Mouse (Mus musculus): Measurements from ENCODE around the gene Slc17a2. TPM values are rescaled to one million over a fixed set of nuclear protein-coding genes. Genes with fewer than 3 reads are reported as not detected.
A peak's percentile ranks its signal among the peaks of the same experiment; 100 is the strongest.
"Not testable (repeated sequence)": the region's sequence is repeated elsewhere in the genome, so short reads cannot be mapped to it uniquely, and the experiment has no call there.

Slc17a2 gene
- polyA plus RNA-seq, 1 experiment from 2014 or later = 3.4 TPM

DNA sequence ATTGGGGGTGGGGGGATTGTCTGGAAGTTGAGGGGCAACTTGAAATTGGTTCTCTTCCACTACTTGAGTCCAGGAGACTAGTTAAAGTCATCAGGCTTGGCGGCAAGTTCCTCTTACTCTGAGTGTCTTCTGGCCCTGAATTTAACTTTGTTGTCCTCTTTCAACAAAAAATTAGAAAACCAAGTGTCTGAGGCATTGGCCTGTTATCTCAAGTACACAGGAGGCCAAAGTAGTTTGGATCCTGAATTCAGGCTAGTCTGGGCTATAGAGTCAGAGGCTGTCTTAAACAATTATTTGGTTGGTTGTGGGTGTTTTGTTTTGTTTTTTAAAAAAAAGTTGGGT, 41.6 kb upstream of the Slc17a2 start:
- 27% methylated on average over 1 of the region's 1 CpGs for WGBS
- Histone ChIP-seq H3K9me3 (ENCODE audit: low read length) (no peaks in the 10 kb centered on the region), H3K4me1 (ENCODE audit: insufficient read depth, low read depth, low read length) (peaks cover 11% of the 10 kb centered on the region), H3K36me3 (ENCODE audit: insufficient read depth, low read length) (no peaks in the 10 kb centered on the region), H3K4me2 (replicated peaks; ENCODE audit: low read depth, low read length) (no peak overlapping the region), H3K9ac (replicated peaks; ENCODE audit: low read depth) (no peak overlapping the region), H3K4me3 (ENCODE audit: low read depth, low read length) (no peak overlapping the region), H3K27ac (ENCODE audit: low read length) (no peak overlapping the region), H3K27me3 (replicated peaks; ENCODE audit: insufficient read depth, low read length) (no peaks in the 10 kb centered on the region)
- TF ChIP-seq CTCF (IDR thresholded peaks at IDR 0.05) (no peak), EP300 (IDR thresholded peaks at IDR 0.05) (no peak)
- DNase-seq (ENCODE audit: low spot score) (no peak), ATAC-seq (no peak)

- Histone ChIP-seq H3K27me3 (replicated peaks; ENCODE audit: insufficient read depth, low read length) (no peaks in the 10 kb centered on the region), H3K4me1 (ENCODE audit: insufficient read depth, low read depth, low read length) (peaks cover 8% of the 10 kb centered on the region), H3K9me3 (ENCODE audit: low read length) (no peaks in the 10 kb centered on the region), H3K27ac (ENCODE audit: low read length) (no peak overlapping the region), H3K9ac (replicated peaks; ENCODE audit: low read depth) (no peak overlapping the region), H3K4me3 (ENCODE audit: low read depth, low read length) (no peak overlapping the region), H3K36me3 (ENCODE audit: insufficient read depth, low read length) (no peaks in the 10 kb centered on the region), H3K4me2 (replicated peaks; ENCODE audit: low read depth, low read length) (no peak overlapping the region)
- ATAC-seq (no peak), DNase-seq (ENCODE audit: low spot score) (no peak)
- TF ChIP-seq EP300 (IDR thresholded peaks at IDR 0.05) (no peak), CTCF (IDR thresholded peaks at IDR 0.05) (no peak)
Measured at GRCm38 (mm10) chr13:23766772-23767171, 40.0 kb upstream of the Slc17a2 start.

GRCm38 (mm10) chr13:23768834-23769397, 37.9 kb upstream of the Slc17a2 start:
- Histone ChIP-seq H3K27me3 (replicated peaks; ENCODE audit: insufficient read depth, low read length) (no peaks in the 10 kb centered on the region), H3K4me2 (replicated peaks; ENCODE audit: low read depth, low read length) (no peak overlapping the region), H3K9ac (replicated peaks; ENCODE audit: low read depth) (no peak overlapping the region), H3K9me3 (ENCODE audit: low read length) (no peaks in the 10 kb centered on the region), H3K27ac (ENCODE audit: low read length) (no peak overlapping the region), H3K4me3 (ENCODE audit: low read depth, low read length) (no peak overlapping the region), H3K4me1 (ENCODE audit: insufficient read depth, low read depth, low read length) (peaks cover 9% of the 10 kb centered on the region), H3K36me3 (ENCODE audit: insufficient read depth, low read length) (no peaks in the 10 kb centered on the region)
- DNase-seq (ENCODE audit: low spot score) = no peak
- ATAC-seq = no peak
- no peak for TF ChIP-seq CTCF (IDR thresholded peaks at IDR 0.05)
- 48% methylated on average over 5 of the region's 5 CpGs for WGBS

- H3K36me3 ChIP-seq (ENCODE audit: insufficient read depth, low read length); ATAC-seq; H3K27ac ChIP-seq (ENCODE audit: low read length); DNase-seq (ENCODE audit: low spot score); H3K4me3 ChIP-seq (ENCODE audit: low read depth, low read length); H3K4me2 ChIP-seq (replicated peaks; ENCODE audit: low read depth, low read length); H3K9ac ChIP-seq (replicated peaks; ENCODE audit: low read depth); H3K4me1 ChIP-seq (ENCODE audit: insufficient read depth, low read depth, low read length); H3K9me3 ChIP-seq (ENCODE audit: low read length); H3K27me3 ChIP-seq (replicated peaks; ENCODE audit: insufficient read depth, low read length): not testable (repeated sequence)
- 87% methylated on average over 2 of the region's 2 CpGs for WGBS
Measured at GRCm38 (mm10) chr13:23769613-23770012, 37.2 kb upstream of the Slc17a2 start, which contains the start of gene Trim38. TSS of gene Trim38 (plus strand) at chr13:23769913.

DNA sequence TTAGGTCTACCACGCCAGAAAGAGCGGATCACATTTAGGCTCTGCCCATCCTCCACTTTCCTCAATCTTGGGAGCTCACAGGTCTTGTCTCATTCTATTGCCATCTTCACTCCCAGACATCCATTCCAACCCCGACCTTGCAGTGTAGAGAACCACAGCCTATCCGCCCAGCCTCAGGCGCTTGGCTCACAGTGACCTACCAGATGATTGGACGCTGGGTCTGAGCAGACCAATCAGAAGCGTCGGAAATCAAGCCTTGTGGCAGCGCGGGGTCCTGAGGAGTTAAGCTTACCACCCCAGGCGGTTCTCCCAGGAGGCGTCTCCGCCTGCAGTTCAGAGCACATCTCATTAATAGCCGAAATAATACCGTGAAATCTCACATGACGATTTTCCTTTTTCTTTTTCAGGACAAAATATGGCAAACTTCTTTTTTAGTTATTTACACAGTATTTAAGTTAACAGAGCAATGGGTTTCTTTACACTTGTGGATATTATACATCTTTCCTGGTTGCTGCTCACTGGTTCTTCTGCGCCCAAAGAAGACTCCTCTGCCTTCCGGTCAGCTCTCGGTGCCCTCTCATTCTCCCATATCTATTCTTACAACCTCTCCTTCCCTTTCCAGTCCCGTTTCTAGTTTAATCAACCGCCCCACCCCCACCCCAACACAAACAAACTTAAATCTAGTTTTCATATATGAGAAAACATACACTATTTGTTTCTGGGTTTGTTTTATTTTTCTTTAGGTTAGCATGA, 34.1 kb upstream of the Slc17a2 start:
- H3K4me3 ChIP-seq (ENCODE audit: low read depth, low read length) = peak overlapping the region; percentile 5; the same call in 1 of the 2 replicates
- 23% methylated on average over 21 of the region's 21 CpGs for WGBS
- H3K9me3 ChIP-seq (ENCODE audit: low read length) = no peaks in the 10 kb centered on the region
- DNase-seq (ENCODE audit: low spot score) (peak; percentile 35), ATAC-seq (peak; percentile 84)
- H3K27me3 ChIP-seq (replicated peaks; ENCODE audit: insufficient read depth, low read length) = no peaks in the 10 kb centered on the region
- no peaks in the 10 kb centered on the region for H3K36me3 ChIP-seq (ENCODE audit: insufficient read depth, low read length)
- TF ChIP-seq CTCF (IDR thresholded peaks at IDR 0.05) (no peak), EP300 (IDR thresholded peaks at IDR 0.05) (no peak)
- H3K4me2 ChIP-seq (replicated peaks; ENCODE audit: low read depth, low read length) = peak overlapping the region; percentile 42
- 0 out of 2 replicates have a peak, but pooled peaks cover 3% of the 10 kb centered on the region for H3K4me1 ChIP-seq (ENCODE audit: insufficient read depth, low read depth, low read length)
- H3K27ac ChIP-seq (ENCODE audit: low read length) = no peak overlapping the region
- no peak overlapping the region for H3K9ac ChIP-seq (replicated peaks; ENCODE audit: low read depth)

DNA sequence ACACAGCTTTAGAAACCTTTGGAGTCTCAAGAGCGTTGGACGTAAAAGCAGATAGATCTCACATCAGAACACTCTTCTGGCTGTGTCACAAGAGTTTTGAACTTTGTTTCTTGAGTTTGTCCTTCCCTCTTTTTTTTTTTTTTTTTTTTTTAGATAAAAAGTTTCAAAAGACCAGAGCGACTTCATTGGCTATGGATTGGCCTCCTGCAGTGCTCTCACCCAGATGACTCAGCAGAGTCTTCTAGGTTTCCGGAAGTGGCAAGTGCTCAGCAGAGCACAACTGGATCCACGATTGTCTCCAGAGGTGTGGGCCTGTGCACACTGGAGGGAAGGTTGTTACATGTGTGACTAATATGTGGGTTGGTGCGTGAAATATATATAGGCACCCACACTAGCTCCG, 28.5 kb upstream of the Slc17a2 start:
- Histone ChIP-seq H3K27me3 (replicated peaks; ENCODE audit: insufficient read depth, low read length) (no peaks in the 10 kb centered on the region), H3K4me1 (ENCODE audit: insufficient read depth, low read depth, low read length) (no peaks in the 10 kb centered on the region), H3K36me3 (ENCODE audit: insufficient read depth, low read length) (no peaks in the 10 kb centered on the region), H3K9me3 (ENCODE audit: low read length) (no peaks in the 10 kb centered on the region), H3K4me2 (replicated peaks; ENCODE audit: low read depth, low read length) (no peak overlapping the region), H3K9ac (replicated peaks; ENCODE audit: low read depth) (no peak overlapping the region), H3K4me3 (ENCODE audit: low read depth, low read length) (no peak overlapping the region), H3K27ac (ENCODE audit: low read length) (no peak overlapping the region)
- no peak for TF ChIP-seq CTCF (IDR thresholded peaks at IDR 0.05)
- no peak for TF ChIP-seq EP300 (IDR thresholded peaks at IDR 0.05)
- no peak for ATAC-seq
- 86% methylated on average over 7 of the region's 7 CpGs for WGBS
- DNase-seq (ENCODE audit: low spot score) = no peak
